In genomic region chr9:103234565-103235165, GRCm38 (mm10) we compare ENCODE assay signal across 9 mouse cellular contexts.
DNase-seq lines count a peak whose midpoint lies in the region; ATAC-seq lines count a peak whose summit lies in the region.
"Had no signal": no experiment of that assay in that cellular context is flagged by ENCODE, and none has a peak within 500 bp of the region (broad histone marks: within the 10 kb centered on the region; RNA-seq: fewer than 3 reads in every experiment).

No protein-coding gene starts in this region.

- DNase-seq in frontal cortex, postnatal 36 days (ENCODE audit: low spot score in 2 of 2): no peak
- peak; percentile 45 to 67 for DNase-seq in urinary bladder, postnatal 36 days (ENCODE audit: low spot score in 2 of 2)
- DNase-seq in urinary bladder, postnatal 10 days (ENCODE audit: low spot score): no peak
- DNase-seq in lung, postnatal 10 days: peak; percentile 53
- DNase-seq in ovary, adult 18-20 months (ENCODE audit: low spot score): no peak
- no peak for DNase-seq in thymus, postnatal 14 days
- no peak for DNase-seq in natural killer cell, adult 2 months (ENCODE audit: low spot score in 2 of 2)
- DNase-seq: B cell, adult 2 months had no signal

- ATAC-seq in frontal cortex, adult (ENCODE audit: low TSS enrichment): 0 out of 2 replicates have a peak, but pooled peaks have one; percentile 15

Comparison
In these comparisons a context has a peak if more than half of its experiments do, and no peak if none do; other contexts are left out.
1. DNase-seq: peak in urinary bladder, postnatal 36 days (2 of 2) and lung, postnatal 10 days (single experiment); none in frontal cortex, postnatal 36 days (0 of 2), urinary bladder, postnatal 10 days (single experiment), ovary, adult 18-20 months (single experiment), thymus, postnatal 14 days (single experiment) and natural killer cell, adult 2 months (0 of 2).